Mouse (Mus musculus): Measurements from ENCODE around the gene Mybpc1.

GRCm38 (mm10) chr10:88494959-88495587 lies 109.9 kb downstream of the Mybpc1 start:
- TF ChIP-seq POLR2A (IDR thresholded peaks at IDR 0.05; ENCODE audit: borderline replicate concordance, control insufficient read depth, low read depth, low read length) (no peak), CTCF (IDR thresholded peaks at IDR 0.05; ENCODE audit: control insufficient read depth, insufficient read depth, low read length) (no peak)

All from bone marrow, adult 2 months (tissue).